Mouse (Mus musculus): ENCODE measurements at regions not wholly inside any gene's neighbourhood (a gene's known extent, or its start where the extent isn't known, plus 50 kb on each side); places are given as distances from the start of the nearest gene placed in this dataset.

DNA sequence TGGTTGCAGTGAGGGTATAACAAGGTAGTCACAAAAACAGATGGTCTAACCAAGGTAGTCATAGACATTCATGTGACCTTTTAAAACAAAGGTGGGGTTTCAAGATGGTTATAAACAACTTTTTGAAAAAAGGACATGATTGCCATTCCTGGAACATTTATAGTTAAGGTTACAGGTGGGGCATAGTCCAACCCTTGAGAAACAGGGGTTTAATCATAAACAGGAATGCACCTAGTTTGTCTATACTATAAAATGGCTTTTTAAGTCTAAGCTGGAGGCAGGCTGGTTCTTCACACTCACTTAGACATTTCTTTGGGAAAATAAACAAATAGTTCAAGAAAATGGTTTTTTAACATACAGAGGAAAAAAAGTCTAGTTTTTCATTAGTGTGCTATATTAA is 525.7 kb upstream of the Atp2b1 start:
- Histone ChIP-seq H3K79me2 (ENCODE audit: control insufficient read depth, insufficient read depth) (no peaks in the 10 kb centered on the region), H3ac (ENCODE audit: control insufficient read depth, insufficient read length, low read depth) (no peak overlapping the region), H3K79me3 (ENCODE audit: low read depth) (no peaks in the 10 kb centered on the region), H3K27me3 (ENCODE audit: control insufficient read depth, insufficient read depth, insufficient read length) (no peaks in the 10 kb centered on the region), H3K4me3 (ENCODE audit: insufficient read depth, poor library complexity, severe bottlenecking) (no peak overlapping the region), H3K36me3 (ENCODE audit: control insufficient read depth, insufficient read depth) (no peaks in the 10 kb centered on the region)
- no peak for TF ChIP-seq CTCF (IDR thresholded peaks at IDR 0.05; ENCODE audit: control insufficient read depth, insufficient read depth, insufficient read length)
- no peak for TF ChIP-seq USF1 (IDR thresholded peaks at IDR 0.05; ENCODE audit: low read depth)
- TF ChIP-seq FOSL1 (IDR thresholded peaks at IDR 0.05; ENCODE audit: insufficient read depth, low read length, poor library complexity, severe bottlenecking) = no peak
- no peak for TF ChIP-seq MYOG (IDR thresholded peaks at IDR 0.05; ENCODE audit: control insufficient read depth, extremely low read depth, insufficient read length)
- no peak for TF ChIP-seq MYOD1 (IDR thresholded peaks at IDR 0.05; ENCODE audit: control insufficient read depth, insufficient read length, low read depth)
- TF ChIP-seq CEBPB (IDR thresholded peaks at IDR 0.05; ENCODE audit: low read depth) = no peak
- no peak for TF ChIP-seq MAX (IDR thresholded peaks at IDR 0.05)

DNA sequence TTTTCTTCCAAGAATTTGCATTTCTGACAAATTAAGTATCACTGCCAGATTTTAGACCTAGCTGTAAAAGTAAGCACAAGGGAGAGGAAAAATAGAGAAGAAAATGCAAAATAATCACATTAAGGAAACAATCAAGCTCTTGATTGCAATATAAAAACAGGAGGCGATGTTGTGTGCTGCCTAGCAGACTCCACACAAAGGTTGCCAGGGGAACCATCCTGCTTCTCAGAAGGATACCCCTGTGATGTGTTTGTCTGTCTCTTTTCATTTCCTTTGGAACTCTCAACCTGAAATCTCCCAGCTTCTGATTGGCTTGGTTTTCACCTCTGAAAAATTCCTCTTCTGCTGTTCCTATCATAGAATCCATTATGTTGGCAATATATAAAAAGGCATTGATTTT is 514.3 kb upstream of the Atp2b1 start:
- H3ac ChIP-seq (ENCODE audit: control insufficient read depth, insufficient read length, low read depth) = no peak overlapping the region
- no peak overlapping the region for H3K4me3 ChIP-seq (ENCODE audit: insufficient read depth, poor library complexity, severe bottlenecking)
- TF ChIP-seq CTCF (IDR thresholded peaks at IDR 0.05; ENCODE audit: control insufficient read depth, insufficient read depth, insufficient read length) (no peak), CEBPB (IDR thresholded peaks at IDR 0.05; ENCODE audit: low read depth) (no peak), FOSL1 (IDR thresholded peaks at IDR 0.05; ENCODE audit: insufficient read depth, low read length, poor library complexity, severe bottlenecking) (no peak), USF1 (IDR thresholded peaks at IDR 0.05; ENCODE audit: low read depth) (no peak), MYOD1 (IDR thresholded peaks at IDR 0.05; ENCODE audit: control insufficient read depth, insufficient read length, low read depth) (no peak), MAX (IDR thresholded peaks at IDR 0.05) (no peak), MYOG (IDR thresholded peaks at IDR 0.05; ENCODE audit: control insufficient read depth, extremely low read depth, insufficient read length) (no peak)
- no peaks in the 10 kb centered on the region for H3K36me3 ChIP-seq (ENCODE audit: control insufficient read depth, insufficient read depth)
- H3K27me3 ChIP-seq (ENCODE audit: control insufficient read depth, insufficient read depth, insufficient read length) = no peaks in the 10 kb centered on the region
- H3K79me2 ChIP-seq (ENCODE audit: control insufficient read depth, insufficient read depth) = no peaks in the 10 kb centered on the region
- H3K79me3 ChIP-seq (ENCODE audit: low read depth) = no peaks in the 10 kb centered on the region

- no peak for TF ChIP-seq FOSL1 (IDR thresholded peaks at IDR 0.05; ENCODE audit: insufficient read depth, low read length, poor library complexity, severe bottlenecking)
- TF ChIP-seq CEBPB (IDR thresholded peaks at IDR 0.05; ENCODE audit: low read depth) = no peak
- TF ChIP-seq USF1 (IDR thresholded peaks at IDR 0.05; ENCODE audit: low read depth) = no peak
- Histone ChIP-seq H3K79me3 (ENCODE audit: low read depth) (no peaks in the 10 kb centered on the region), H3K4me3 (ENCODE audit: insufficient read depth, poor library complexity, severe bottlenecking) (no peak overlapping the region), H3K79me2 (ENCODE audit: control insufficient read depth, insufficient read depth) (no peaks in the 10 kb centered on the region), H3K27me3 (ENCODE audit: control insufficient read depth, insufficient read depth, insufficient read length) (no peaks in the 10 kb centered on the region), H3K36me3 (ENCODE audit: control insufficient read depth, insufficient read depth) (no peaks in the 10 kb centered on the region), H3ac (ENCODE audit: control insufficient read depth, insufficient read length, low read depth) (no peak overlapping the region)
These were observed 496.1 kb upstream of the Atp2b1 start for GRCm38 (mm10) chr10:98417807-98418743.

DNA sequence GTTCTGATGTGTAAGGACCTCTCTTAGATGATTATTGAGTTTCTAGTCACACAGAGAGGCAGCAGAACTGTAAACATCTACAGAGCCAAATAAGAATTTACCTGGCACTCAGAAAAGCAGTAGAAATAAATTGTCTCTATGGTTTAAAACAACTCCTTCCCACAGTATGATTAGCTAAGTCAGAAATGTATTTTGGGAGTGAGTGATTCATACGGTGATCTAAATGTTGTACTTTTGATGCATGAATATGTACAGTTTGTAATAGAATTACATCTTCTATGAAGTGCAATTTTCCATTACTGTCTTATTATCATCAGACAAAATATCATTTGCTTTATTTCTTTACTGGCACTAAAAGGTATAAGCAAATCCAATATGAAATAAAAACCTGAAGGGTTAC is 489.8 kb upstream of the Atp2b1 start:
- H3K27me3 ChIP-seq (ENCODE audit: control insufficient read depth, insufficient read depth, insufficient read length) = no peaks in the 10 kb centered on the region
- no peak overlapping the region for H3ac ChIP-seq (ENCODE audit: control insufficient read depth, insufficient read length, low read depth)
- TF ChIP-seq CTCF (IDR thresholded peaks at IDR 0.05; ENCODE audit: control insufficient read depth, insufficient read depth, insufficient read length) (no peak), MYOD1 (IDR thresholded peaks at IDR 0.05; ENCODE audit: control insufficient read depth, insufficient read length, low read depth) (no peak), USF1 (IDR thresholded peaks at IDR 0.05; ENCODE audit: low read depth) (no peak), FOSL1 (IDR thresholded peaks at IDR 0.05; ENCODE audit: insufficient read depth, low read length, poor library complexity, severe bottlenecking) (no peak), MAX (IDR thresholded peaks at IDR 0.05) (no peak), CEBPB (IDR thresholded peaks at IDR 0.05; ENCODE audit: low read depth) (no peak), MYOG (IDR thresholded peaks at IDR 0.05; ENCODE audit: control insufficient read depth, extremely low read depth, insufficient read length) (no peak)

DNA sequence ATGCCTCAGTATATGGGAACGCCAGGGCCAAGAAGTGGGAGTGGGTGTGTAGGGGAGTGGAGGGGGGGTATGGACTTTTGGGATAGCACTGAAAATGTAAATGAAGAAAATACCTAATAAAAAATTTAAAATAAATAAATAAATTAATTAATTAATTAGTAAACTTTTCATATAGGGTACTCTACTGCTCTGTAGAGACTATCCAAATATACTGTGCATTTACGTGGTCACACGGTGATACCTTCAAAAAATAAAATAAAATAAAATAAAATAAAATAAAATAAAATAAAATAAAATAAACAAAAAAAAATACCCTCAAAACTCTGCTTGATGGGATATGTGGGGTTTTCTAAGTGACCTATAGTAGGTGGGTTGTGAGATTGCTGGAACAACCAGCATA is 479.2 kb upstream of the Atp2b1 start:
- Histone ChIP-seq H3K27me3 (ENCODE audit: control insufficient read depth, insufficient read depth, insufficient read length) (no peaks in the 10 kb centered on the region), H3ac (ENCODE audit: control insufficient read depth, insufficient read length, low read depth) (no peak overlapping the region), H3K79me3 (ENCODE audit: low read depth) (no peaks in the 10 kb centered on the region), H3K36me3 (ENCODE audit: control insufficient read depth, insufficient read depth) (no peaks in the 10 kb centered on the region), H3K79me2 (ENCODE audit: control insufficient read depth, insufficient read depth) (no peaks in the 10 kb centered on the region), H3K4me3 (ENCODE audit: insufficient read depth, poor library complexity, severe bottlenecking) (no peak overlapping the region)
- TF ChIP-seq CEBPB (IDR thresholded peaks at IDR 0.05; ENCODE audit: low read depth) = no peak
- TF ChIP-seq MAX (IDR thresholded peaks at IDR 0.05) = no peak
- no peak for TF ChIP-seq USF1 (IDR thresholded peaks at IDR 0.05; ENCODE audit: low read depth)
- TF ChIP-seq MYOD1 (IDR thresholded peaks at IDR 0.05; ENCODE audit: control insufficient read depth, insufficient read length, low read depth) = no peak
- no peak for TF ChIP-seq CTCF (IDR thresholded peaks at IDR 0.05; ENCODE audit: control insufficient read depth, insufficient read depth, insufficient read length)
- TF ChIP-seq MYOG (IDR thresholded peaks at IDR 0.05; ENCODE audit: control insufficient read depth, extremely low read depth, insufficient read length) = no peak
- no peak for TF ChIP-seq FOSL1 (IDR thresholded peaks at IDR 0.05; ENCODE audit: insufficient read depth, low read length, poor library complexity, severe bottlenecking)

More for the DNA sequence above, 489.8 kb upstream of the Atp2b1 start:
- Histone ChIP-seq H3K36me3 (ENCODE audit: control insufficient read depth, insufficient read depth) (no peaks in the 10 kb centered on the region), H3K79me2 (ENCODE audit: control insufficient read depth, insufficient read depth) (no peaks in the 10 kb centered on the region), H3K4me3 (ENCODE audit: insufficient read depth, poor library complexity, severe bottlenecking) (no peak overlapping the region), H3K79me3 (ENCODE audit: low read depth) (no peaks in the 10 kb centered on the region)

Measured in C2C12 (cell line).